Mouse (Mus musculus): ENCODE measurements around the gene Tomm20. TPM values are rescaled to one million over a fixed set of nuclear protein-coding genes. Genes with fewer than 3 reads are reported as not detected.
"Not testable (repeated sequence)": the region's sequence is repeated elsewhere in the genome, so short reads cannot be mapped to it uniquely, and the experiment has no call there.

Tomm20 gene
- total RNA-seq, 4 experiments from 2014 or later, result 73.7 to 107 (median 80.1) TPM

GRCm38 (mm10) chr8:126885554-126886485 is 59.8 kb downstream of the Tomm20 start:
- no peak for DNase-seq (ENCODE audit: low spot score in 2 of 2)

- peak; percentile 67 to 69 for DNase-seq (ENCODE audit: low spot score in 2 of 2)
These were observed 61.3 kb downstream of the Tomm20 start for GRCm38 (mm10) chr8:126884202-126884926.

- no peak for DNase-seq (ENCODE audit: low spot score in 2 of 2)
These were observed 61.9 kb downstream of the Tomm20 start for GRCm38 (mm10) chr8:126883752-126884151.

- not testable (repeated sequence) for DNase-seq (ENCODE audit: low spot score in 2 of 2)
These were observed 63.1 kb downstream of the Tomm20 start for GRCm38 (mm10) chr8:126882586-126882985.

GRCm38 (mm10) chr8:126881641-126882140 is 64.0 kb downstream of the Tomm20 start:
- peak; percentile 59 to 62 for DNase-seq (ENCODE audit: low spot score in 2 of 2)

Other genes starting within 250 kb of the Tomm20 start
- 1 to 10 TPM; 4.4 to 5.8 (median 5.3) TPM for gene Rbm34, start 25.2 kb upstream of the Tomm20 start, total RNA-seq (2022)
- gene Pard3, start 118.0 kb upstream of the Tomm20 start, total RNA-seq (2022), result 10 to 100 TPM; 27.5 to 30.3 (median 30.2) TPM

Data from gastrocnemius, adult 8-10 months (tissue).